Mouse (Mus musculus) left cerebral cortex, postnatal 25 days (tissue): ENCODE data around the gene Lrch2. TPM values are rescaled to one million over a fixed set of nuclear protein-coding genes. Genes with fewer than 3 reads are reported as not detected.
"Not testable (repeated sequence)": the region's sequence is repeated elsewhere in the genome, so short reads cannot be mapped to it uniquely, and the experiment has no call there.

ENCODE experiments used
- DNase-seq, 2 experiments: peaks; one replicate each; pipeline ENCODE4 v3.0.0; 2022; ENCODE audit warnings: low spot score in 2 of 2, mixed read lengths in 1 of 2
- intact Hi-C: fragments of 180-260 bp; cut with DNase I; formaldehyde crosslinking; loops from one replicate; pipeline ENCODE4 v1.15.1; 2025
- total RNA-seq, 2 experiments: library from RNA; stranded (reverse); gene quantifications; 2 replicates each; pipeline ENCODE4 v1.2.3; 2021

Lrch2 gene
- total RNA-seq = 10 to 100 TPM; 22.0 to 26.0 TPM

DNA sequence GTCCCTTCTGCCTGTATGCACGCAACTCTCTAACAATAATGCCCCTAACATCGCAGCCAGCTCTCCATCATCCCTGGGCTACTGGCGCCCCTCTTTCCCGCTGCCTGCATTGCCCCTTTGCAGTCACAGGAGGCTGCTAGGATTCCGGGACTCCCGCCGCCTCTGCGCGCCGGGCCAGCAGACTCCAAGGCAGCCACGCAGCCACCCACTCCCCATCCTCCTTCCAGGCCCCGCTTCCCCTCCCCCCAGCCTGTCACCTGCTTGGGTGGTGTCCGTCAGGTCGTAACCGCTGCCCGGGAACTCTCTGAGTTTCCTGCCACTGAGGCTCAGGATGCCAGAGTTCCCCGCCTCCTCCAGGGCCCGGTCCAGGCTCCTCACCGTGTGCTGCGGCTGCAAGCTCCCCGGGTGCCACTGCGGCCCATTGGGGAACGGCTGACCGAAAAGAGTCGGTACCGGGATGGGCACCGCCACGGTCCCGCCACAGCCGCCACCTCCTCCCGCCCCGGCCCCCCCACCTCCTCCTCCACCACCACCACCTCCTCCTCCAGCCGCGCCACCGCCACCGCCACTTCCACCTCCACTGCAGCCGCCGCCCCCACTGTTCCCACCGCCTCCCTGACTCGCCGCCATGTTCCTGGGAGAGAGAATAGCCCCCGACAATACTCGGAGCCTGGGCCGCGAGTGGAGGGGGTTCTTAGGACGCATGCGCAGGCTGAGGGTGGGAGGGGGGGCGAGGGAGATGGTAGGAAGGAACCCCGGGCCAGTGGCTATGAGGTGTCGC is at the start of gene Lrch2:
Gene Lrch2 (minus strand): TSS at position 661 of the 781 bp plus-strand sequence.
- peak; percentile 34 to 45 for DNase-seq
- intact Hi-C loops = no loop called here

DNA sequence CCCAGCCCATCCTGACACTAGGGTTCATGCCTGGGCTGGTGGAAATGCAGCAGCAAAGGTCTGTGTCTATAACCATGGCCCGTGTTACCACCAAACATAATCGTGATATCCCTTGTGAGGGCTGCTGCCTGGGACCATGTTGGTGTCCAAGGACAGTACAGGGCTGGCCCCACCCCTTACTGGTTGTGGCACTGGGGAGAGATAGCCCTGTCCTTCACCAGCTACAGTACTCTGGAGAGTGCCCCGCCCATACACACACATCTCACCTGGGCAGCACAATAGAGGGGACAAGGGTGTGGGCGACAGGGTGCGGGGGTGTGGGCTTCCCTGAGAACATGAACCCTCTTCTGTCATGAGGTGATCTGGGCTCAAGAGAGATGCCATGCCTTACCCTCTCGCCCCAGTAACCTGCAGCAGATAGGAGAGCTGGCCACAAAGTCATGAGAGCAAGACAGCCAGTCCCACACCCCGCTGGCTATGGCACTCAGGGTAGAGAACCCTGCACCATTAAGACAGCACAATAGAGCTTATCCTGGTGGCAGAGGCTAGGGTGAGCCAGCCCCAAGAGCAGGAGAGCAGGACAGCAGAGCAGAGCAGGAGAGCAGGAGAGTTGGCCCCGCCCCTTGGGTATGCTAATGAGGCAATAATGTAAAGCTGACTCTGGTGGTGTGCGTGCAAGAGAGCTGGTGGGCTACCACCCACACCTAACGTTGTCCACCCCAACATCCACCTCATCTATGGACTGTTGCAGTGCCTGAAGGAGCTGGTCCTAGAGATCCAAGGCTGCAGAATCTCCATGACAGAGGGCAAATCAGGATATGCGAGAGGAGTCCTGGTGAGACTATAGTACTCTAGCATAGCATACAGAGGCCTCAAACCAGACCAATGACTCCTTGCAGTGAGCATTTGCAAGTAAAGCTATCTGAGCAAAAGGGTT is 12.7 kb downstream of the Lrch2 start:
- intact Hi-C loops = no loop called here
- DNase-seq = no peak

DNA sequence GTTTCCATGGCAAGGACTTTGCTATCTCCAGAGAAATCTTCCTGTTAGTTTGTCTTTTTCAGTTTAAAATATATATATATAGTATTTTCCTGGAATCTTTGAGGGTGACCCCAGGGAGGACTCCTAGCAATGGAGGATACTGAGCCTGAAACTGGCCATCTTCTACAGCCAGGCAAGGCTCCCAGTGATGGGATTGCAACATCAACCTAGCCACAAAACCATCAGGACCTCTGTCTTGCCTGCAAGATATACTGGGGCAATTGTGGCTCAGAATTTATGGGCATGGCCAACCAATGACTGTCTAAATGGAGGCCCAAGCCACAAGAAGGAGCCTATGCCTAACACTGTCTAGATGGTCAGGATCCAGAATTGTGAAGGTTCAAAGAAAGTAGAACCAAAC is 15.5 kb downstream of the Lrch2 start:
- no peak for DNase-seq
- intact Hi-C loops = no loop called here

DNA sequence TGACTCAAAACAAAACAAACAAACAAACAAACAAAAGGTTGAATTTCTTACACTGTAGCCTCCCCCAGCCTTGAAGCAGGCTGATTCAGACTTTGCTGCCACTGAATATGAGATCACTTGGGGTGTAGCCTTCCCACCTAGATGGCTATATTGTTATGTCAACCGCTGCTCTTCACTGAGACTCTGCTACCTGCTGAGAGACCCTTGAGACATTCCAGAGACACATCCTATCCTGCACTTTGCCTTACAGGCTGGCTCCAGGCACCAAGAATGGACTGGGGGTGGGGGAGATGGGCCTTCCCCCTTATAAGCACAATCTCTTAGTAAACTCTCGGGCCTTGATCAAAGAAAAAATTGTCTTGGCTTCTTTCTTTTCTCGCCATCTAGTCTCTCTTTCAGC is 16.8 kb downstream of the Lrch2 start:
- DNase-seq, intact Hi-C loops: not testable (repeated sequence)

DNA sequence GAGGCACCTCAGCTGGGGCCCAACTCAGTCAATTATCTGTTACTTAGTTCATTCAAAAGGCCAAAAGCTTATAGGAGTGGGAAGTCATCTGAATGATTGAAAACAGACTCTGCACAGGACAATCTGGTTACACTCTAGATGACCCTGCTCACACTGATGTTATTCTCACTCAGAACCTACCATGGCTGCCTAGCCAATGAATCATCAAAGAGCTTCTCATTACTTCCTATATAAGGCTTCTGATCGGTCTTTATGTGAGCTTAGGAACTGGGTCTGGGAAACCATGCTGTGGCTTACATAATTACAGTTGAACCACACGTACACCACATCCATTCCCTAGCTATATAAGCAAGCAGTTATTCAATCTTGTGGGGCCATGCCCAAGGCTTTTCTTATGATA is 18.3 kb downstream of the Lrch2 start:
- DNase-seq = no peak
- intact Hi-C loops = no loop called here

DNA sequence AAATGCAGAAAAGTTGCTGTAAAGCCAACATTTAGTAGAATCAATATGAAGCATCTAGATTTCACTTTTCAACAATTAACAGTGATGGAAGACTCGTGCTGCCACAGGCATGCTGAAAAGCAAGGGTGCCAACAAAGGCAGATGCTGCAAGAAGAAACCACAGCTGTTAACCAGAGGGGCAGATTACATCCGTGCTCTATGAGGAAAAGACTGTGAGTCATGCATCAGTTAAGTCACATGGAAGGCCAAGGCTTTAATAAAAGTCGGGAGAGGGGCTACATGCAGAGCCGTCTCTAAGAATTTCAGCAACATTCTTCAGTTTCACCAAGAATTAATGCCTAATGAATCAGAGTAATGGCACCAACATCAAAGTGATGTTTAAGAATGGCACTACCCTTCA is 22.2 kb downstream of the Lrch2 start:
- DNase-seq = no peak
- intact Hi-C loops = no loop called here

DNA sequence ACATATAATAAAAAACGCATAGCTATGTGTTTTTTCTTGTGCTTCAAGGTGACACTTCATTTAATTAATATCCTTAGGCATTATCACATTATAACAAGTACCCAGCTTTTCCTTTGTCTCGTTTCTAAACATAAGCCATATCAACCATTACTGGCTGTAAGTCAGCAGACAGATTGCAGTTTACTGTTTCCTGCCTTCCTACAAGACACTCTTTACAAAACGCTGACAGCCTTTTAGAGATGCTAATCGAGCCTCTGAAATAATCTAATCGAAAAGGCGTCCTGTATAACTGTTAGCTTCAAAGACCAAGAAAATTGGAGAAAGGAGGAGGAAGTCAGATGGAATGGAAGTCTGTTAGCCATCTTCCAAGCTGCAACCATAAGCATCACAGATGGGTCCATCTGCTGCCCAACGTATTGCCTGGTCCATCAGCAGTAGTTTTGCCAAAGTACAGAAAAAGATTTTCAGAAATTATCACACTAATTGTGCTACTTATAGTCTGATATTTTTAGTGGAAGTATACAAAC is 26.2 kb downstream of the Lrch2 start:
- intact Hi-C loops = no loop called here
- DNase-seq = no peak

DNA sequence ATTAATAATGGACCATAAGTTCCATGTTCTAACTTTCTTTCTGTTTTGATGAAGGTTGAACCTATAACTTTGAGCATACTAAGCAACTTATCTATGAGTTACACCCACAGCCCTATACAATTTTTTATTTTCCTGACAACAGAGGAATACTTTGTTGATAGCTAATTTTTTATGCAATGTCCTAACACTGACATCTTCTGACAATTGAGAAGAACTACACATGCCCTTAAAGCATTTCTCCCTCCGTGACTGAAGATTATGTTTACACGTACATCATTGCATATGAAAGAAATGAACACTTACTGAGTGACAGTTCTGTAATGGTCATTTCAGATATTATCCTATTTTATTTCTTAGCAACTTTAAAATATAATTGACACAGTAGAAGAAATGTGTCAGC is 64.3 kb downstream of the Lrch2 start:
- DNase-seq = no peak
- intact Hi-C loops = no loop called here

DNA sequence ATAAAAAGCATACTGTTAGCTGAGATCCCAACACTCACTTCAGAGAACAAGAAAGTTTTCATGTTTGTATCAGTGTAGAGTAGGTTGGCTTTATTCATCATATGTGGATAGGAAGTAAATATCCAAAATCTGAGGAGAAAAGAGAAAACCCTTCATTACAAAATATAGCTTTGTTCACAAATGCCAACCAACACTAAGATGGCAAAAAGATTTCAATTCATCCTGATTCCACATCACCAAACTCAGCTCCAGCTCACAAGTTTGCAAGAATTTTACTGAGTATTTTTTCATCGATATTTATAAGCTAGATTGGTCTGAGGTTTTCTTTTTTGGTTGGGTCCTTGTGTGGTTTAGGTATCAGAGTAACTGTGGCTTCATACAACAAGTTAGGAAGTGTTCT is 100.3 kb downstream of the Lrch2 start, which contains the start of gene Vmn1r239-ps:
Gene Vmn1r239-ps (minus strand): TSS at position 101 of the 400 bp plus-strand sequence.
- intact Hi-C loops, DNase-seq: not testable (repeated sequence)

DNA sequence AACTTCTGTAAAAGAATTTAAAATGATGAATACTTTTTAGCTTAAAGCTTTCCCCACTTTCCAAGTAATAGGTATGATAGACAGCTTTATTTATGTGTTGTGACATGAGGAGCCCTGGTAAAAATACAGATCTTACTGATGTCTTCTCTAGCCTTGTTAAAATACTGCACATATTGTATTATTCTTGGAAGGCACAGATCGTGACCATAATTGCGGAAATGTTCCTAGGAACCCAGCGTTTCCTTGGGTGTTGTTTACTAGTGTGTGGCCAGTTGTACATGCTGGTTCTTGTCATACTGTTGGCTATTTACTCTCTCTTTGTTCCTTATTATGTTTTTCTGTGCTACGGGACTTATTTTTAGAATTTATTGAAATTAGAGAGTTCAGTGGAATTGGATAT is 110.5 kb downstream of the Lrch2 start:
- intact Hi-C loops = no loop called here
- DNase-seq = no peak

DNA sequence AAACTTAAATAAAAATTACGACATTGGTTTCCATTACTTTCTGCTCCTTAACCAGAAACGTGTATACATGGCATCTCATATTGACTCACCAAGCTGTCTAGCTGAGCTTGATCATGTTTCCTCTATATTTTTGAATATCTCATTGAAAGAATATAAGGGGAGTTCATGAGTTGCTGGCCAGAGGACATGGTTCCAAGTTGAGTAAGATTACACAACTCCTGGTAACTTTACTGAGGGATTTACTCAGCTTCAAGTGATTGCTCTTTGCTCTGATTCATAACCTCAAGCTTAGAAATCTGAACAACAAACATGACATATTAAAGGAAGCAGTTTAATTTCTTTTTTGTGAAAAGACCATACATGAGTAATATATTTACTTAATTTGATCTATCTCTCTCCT is 118.5 kb downstream of the Lrch2 start:
- intact Hi-C loops = no loop called here

DNA sequence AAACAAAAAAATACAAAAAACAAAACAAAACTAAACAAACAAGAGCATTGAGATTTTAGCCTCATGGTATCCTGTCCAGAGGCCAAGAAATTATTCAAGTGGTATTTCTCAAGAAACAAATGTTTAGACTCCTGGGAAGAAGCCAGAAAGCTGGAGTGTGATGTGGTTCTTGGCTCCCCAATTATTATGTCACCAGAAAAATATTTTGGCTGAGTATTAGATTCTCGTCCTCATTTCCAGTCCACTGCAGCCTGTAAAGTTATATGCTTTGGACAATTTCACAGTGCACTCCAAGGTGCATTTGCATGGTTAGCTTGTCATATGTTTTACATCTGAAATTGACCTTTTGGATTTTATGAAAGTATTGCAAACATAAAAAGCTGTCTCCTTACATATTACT is 124.1 kb downstream of the Lrch2 start:
- no peak for DNase-seq
- intact Hi-C loops = no loop called here

More for the DNA sequence above, 118.5 kb downstream of the Lrch2 start:
- no peak for DNase-seq

DNA sequence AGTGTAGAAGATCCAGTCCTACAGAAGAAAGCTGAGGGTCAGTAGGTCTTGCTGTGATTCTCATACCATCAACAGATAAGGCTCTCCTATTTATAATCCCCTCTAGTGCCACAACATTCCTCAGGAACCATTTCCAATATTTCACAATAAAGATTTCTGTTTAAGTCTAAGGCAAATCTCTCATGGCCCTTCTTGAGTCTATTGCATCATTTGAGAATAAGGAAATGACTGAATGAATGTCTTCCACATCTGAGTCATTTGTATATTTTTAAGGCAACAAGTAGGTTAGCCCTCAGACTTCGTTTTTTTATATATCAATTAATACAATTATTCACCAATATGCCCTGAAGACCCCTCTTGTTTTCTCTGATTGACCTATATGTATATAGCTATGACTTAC is 124.8 kb downstream of the Lrch2 start, which contains the start of gene Il13ra2:
Gene Il13ra2 (minus strand): TSS at position 64 of the 400 bp plus-strand sequence.
- intact Hi-C loops = no loop called here
- DNase-seq = no peak

Other genes starting within 250 kb of the Lrch2 start
- gene Il13ra2, start 124.9 kb downstream of the Lrch2 start, total RNA-seq = 1 to 10 TPM in 1 of 2 experiments, under 1 TPM in 1; 0.64 to 1.6 TPM
- gene Vmn1r239-ps, start 100.4 kb downstream of the Lrch2 start, total RNA-seq = not detected
- not detected for gene Gm15128, start 211.9 kb upstream of the Lrch2 start, total RNA-seq